Mouse (Mus musculus) kidney, adult 2 months (tissue): ENCODE results near the gene Doc2g.

Experiments
- CTCF ChIP-seq: fragments of 200-500 bp; conservative IDR thresholded peaks from 2 replicates; pipeline ENCODE4 v1.5.1; 2011; ENCODE audit warnings: low read depth, mild to moderate bottlenecking, control low read depth, low read length, moderate library complexity, mixed read lengths; ENCODE audit not compliant: insufficient read depth, insufficient read length
- POLR2A ChIP-seq: fragments of 200-500 bp; IDR thresholded peaks from one replicate; pipeline ENCODE4 v1.6.1; 2011; ENCODE audit warnings: low read depth, low read length, control low read depth

DNA sequence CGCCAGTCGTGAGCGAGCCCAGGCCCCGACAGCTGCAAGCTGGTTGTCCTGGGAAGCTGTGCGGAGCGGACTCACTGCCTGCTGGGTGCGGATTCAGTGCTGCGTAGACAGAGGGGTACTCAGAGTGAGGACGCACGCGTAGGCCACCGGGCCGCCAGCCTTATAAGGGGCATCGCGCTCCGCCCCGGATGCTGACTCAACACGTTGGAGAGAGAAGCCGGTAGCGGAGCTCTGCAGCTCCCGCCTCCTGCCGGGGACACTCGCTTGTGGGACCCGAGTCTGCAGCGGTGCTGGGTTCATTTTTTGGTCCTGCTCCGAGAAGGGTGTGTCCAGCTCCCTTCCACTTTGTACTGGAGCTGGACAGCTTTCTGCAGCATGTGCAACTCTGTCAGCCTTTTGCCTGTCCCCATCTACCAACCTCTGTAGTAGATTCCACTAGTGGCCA, 34.7 kb downstream of the Doc2g start, which contains the start of gene Gstp1:
- TF ChIP-seq CTCF (0 out of 2 replicates have a peak, but pooled peaks have one; percentile 16), POLR2A (peak; percentile 74)
